Mouse (Mus musculus) liver, postnatal 0 days (tissue): ENCODE measurements around the gene Mettl25. TPM values are rescaled to one million over a fixed set of nuclear protein-coding genes. Genes with fewer than 3 reads are reported as not detected.

Experiments
- ATAC-seq: fragments of 200-750 bp; cut with Nextera tagmentation; 2 replicates; pipeline ENCODE4 v1.8.0; 2017; ENCODE audit warnings: mild to moderate bottlenecking, moderate library complexity
- DNase-seq: peaks from one replicate; pipeline ENCODE4 v3.0.0-alpha.2; 2016
- H3K27ac ChIP-seq: fragments of 300-500 bp; sonication (generic); 2 replicates; pipeline ENCODE4 v1.5.1; 2014; ENCODE audit warnings: antibody characterized with exemption, moderate library complexity, mild to moderate bottlenecking, low read depth
- H3K27me3 ChIP-seq: fragments of 300-500 bp; sonication (generic); 2 replicates; pipeline ENCODE4 v1.6.1; 2014; ENCODE audit warnings: low read length, control low read depth, mixed read lengths; ENCODE audit not compliant: insufficient read depth
- H3K36me3 ChIP-seq: fragments of 300-500 bp; sonication (generic); replicated peaks from 2 replicates; pipeline ENCODE4 v1.6.1; 2014; ENCODE audit warnings: mild to moderate bottlenecking, control low read depth, low read length, moderate library complexity, mixed read lengths; ENCODE audit not compliant: insufficient read depth
- H3K4me1 ChIP-seq: fragments of 300-500 bp; sonication (generic); 2 replicates; pipeline ENCODE4 v1.6.1; 2014; ENCODE audit warnings: antibody characterized with exemption, mild to moderate bottlenecking, control low read depth; ENCODE audit not compliant: insufficient read depth
- H3K4me2 ChIP-seq: fragments of 300-500 bp; sonication (generic); 2 replicates; pipeline ENCODE4 v1.6.1; 2014; ENCODE audit warnings: low read depth, mild to moderate bottlenecking, low read length, moderate library complexity, mixed read lengths
- H3K4me3 ChIP-seq: fragments of 300-500 bp; sonication (generic); 2 replicates; pipeline ENCODE4 v1.5.1; 2014; ENCODE audit warnings: low read depth, low read length
- H3K9ac ChIP-seq: fragments of 300-500 bp; sonication (generic); replicated peaks from 2 replicates; pipeline ENCODE4 v1.6.1; 2014; ENCODE audit warnings: mild to moderate bottlenecking, moderate library complexity
- H3K9me3 ChIP-seq: fragments of 300-500 bp; sonication (generic); 2 replicates; pipeline ENCODE4 v1.6.1; 2016; ENCODE audit warnings: mild to moderate bottlenecking, control low read depth, low read length, mixed read lengths
- CTCF ChIP-seq: sonication (generic); IDR thresholded peaks from 2 replicates; pipeline ENCODE4 v1.5.1; 2016; ENCODE audit warnings: antibody characterized with exemption, low read depth
- EP300 ChIP-seq: IDR thresholded peaks from 2 replicates; pipeline ENCODE4 v1.6.1; 2016; ENCODE audit warnings: antibody characterized with exemption, low read depth, mild to moderate bottlenecking
- WGBS: fragments of 180-500 bp; shearing (Covaris S2); extraction: QIAGEN DNeasy Blood & Tissue Kit; methylation state at CpG from one replicate; pipeline ENCODE4 v1.1.7; 2014; ENCODE audit not compliant: insufficient replicate concordance; 5-methylcytosine and 5-hydroxymethylcytosine counted together
- polyA plus RNA-seq: library from polyadenylated mRNA; unstranded; fragments of >200 nt; fragmentation: Nextera tagmentation; extraction: Ambion mirVana; gene quantifications from 2 replicates; pipeline ENCODE4 v1.2.1, GENCODE M21; 2015

Gene Mettl25
- polyA plus RNA-seq, 1 experiment from 2014 or later, result 3.9 TPM

DNA sequence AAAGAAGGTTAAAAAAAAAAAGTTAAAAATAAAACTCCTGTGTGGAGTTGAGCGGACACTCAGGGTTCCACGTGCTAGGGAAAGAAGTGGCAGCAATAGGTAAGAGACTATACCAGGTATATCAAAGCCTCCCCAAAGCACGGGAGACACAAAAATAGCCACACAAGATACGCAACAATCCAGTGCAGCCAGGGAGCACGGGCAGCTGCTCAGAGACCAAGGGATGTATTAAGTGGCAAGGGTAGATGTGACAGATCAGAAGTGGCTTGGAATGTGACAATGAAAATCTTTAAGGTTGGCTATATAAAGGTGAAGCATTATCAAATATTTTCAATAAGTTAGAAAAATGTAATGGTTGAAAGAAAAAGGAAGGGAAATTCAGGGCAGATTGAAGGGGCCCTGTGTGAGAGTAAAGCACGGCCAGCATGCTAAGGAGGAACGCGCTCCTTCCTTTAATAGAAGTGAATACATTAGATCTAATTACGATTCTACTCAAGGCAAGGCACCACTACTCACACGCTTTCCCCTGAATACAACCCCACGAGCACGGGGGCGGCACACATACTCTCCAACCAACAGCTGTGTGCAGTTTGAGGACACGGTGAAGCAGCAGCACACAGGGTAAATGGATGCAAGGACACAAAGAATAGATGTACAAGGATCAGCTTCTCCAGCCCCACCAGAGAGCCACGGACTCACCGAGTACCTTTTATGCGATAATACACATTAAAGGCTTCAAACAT is 52.3 kb downstream of the Mettl25 start:
- no peak overlapping the region for H3K9ac ChIP-seq
- no peaks in the 10 kb centered on the region for H3K9me3 ChIP-seq
- DNase-seq, result no peak
- H3K4me1 ChIP-seq, result no peaks in the 10 kb centered on the region
- ATAC-seq, result no peak
- 0 out of 2 replicates have a peak, but pooled peaks cover 4% of the 10 kb centered on the region for H3K36me3 ChIP-seq
- no peak for TF ChIP-seq EP300
- no peak for TF ChIP-seq CTCF
- H3K4me2 ChIP-seq, result no peak overlapping the region
- H3K27ac ChIP-seq, result no peak overlapping the region
- H3K27me3 ChIP-seq, result no peaks in the 10 kb centered on the region
- H3K4me3 ChIP-seq, result no peak overlapping the region
- 88% methylated on average over 17 of the region's 17 CpGs for WGBS

DNA sequence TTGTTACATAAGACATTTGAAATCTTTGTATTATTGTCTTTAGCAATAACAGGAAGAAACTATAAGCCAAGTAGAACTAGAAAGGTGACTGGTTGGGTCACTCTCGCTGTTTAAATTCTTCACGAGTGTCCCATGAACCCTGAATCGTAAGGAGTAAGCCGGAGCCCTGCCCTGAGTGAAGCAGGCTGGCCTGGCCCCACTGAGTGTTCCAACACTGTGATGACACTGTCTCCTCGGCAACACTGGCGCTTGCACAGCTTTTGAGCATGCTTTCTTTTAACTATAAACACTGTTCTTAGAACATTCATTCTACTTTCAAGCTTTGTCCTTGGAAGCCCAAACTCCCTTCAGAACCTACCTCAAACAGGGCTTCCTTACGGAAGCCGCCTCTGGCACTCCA is 57.4 kb downstream of the Mettl25 start:
- Histone ChIP-seq H3K4me1 (no peaks in the 10 kb centered on the region), H3K4me2 (no peak overlapping the region), H3K4me3 (no peak overlapping the region), H3K9ac (no peak overlapping the region), H3K27ac (no peak overlapping the region), H3K36me3 (0 out of 2 replicates have a peak, but pooled peaks cover 3% of the 10 kb centered on the region), H3K9me3 (no peaks in the 10 kb centered on the region), H3K27me3 (no peaks in the 10 kb centered on the region)
- TF ChIP-seq CTCF, result no peak
- TF ChIP-seq EP300, result no peak
- DNase-seq, result no peak
- no peak for ATAC-seq
- whole genome bisulfite sequencing, result 83% methylated on average over 8 of the region's 8 CpGs

DNA sequence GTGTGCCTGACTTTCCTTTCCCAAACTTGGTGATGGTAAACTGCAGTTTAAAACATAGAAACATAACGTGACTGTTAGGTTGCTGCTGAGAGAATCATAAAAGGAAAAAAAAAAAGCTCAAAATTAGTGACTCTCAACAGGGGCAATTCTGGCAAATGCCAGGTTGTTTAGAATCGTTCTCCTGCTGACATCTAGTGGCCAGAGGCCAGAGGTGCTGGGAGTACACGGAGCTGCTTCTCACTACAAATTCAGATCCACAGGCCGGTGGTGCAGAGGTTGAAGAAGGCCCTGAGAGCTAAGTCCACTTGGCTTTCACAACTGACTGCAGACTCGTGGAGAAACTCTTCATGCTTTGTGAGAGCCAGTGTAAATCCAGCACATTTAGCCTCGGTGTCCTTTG is 66.8 kb downstream of the Mettl25 start:
- H3K9ac ChIP-seq, result no peak overlapping the region
- no peak overlapping the region for H3K4me3 ChIP-seq
- no peak overlapping the region for H3K27ac ChIP-seq
- 18% methylated on average over 6 of the region's 6 CpGs for WGBS
- no peak overlapping the region for H3K4me2 ChIP-seq
- peak; percentile 80 for ATAC-seq
- no peaks in the 10 kb centered on the region for H3K27me3 ChIP-seq
- H3K4me1 ChIP-seq, result no peaks in the 10 kb centered on the region
- no peaks in the 10 kb centered on the region for H3K9me3 ChIP-seq
- no peaks in the 10 kb centered on the region for H3K36me3 ChIP-seq
- peak; percentile 62 for DNase-seq
- TF ChIP-seq EP300 (no peak), CTCF (peak; percentile 78)

DNA sequence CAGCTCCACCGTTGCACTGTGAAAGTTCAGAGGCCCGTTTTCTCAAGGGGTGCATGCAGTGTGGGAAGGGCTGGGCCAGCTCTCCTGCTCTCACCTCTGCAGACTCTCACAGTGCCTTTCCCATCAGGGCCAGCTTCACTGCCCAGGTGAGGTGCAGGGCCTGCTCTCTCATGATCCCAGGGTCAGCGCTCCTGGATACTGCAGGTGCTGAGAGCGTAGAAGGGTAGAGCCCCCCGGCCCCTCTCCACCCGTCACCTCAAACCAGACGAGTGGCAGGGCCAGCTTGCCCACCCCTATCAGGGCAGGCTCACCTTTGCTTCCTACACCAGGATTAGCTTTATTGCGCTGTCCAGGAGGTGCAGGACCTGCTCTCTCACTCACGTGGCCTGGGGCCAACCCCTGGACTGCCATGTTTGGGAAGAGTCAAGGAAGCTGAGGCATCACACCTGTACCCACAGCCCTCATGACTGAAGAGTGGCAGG is 68.3 kb downstream of the Mettl25 start:
- no peak for TF ChIP-seq CTCF
- no peak for TF ChIP-seq EP300
- no peaks in the 10 kb centered on the region for H3K27me3 ChIP-seq
- H3K36me3 ChIP-seq, result no peaks in the 10 kb centered on the region
- no peak overlapping the region for H3K9ac ChIP-seq
- ATAC-seq (no peak), DNase-seq (no peak)
- H3K4me3 ChIP-seq, result no peak overlapping the region
- H3K27ac ChIP-seq, result no peak overlapping the region
- H3K4me1 ChIP-seq, result no peaks in the 10 kb centered on the region
- H3K9me3 ChIP-seq, result no peaks in the 10 kb centered on the region
- no peak overlapping the region for H3K4me2 ChIP-seq
- WGBS, result 79% methylated on average over 9 of the region's 9 CpGs

DNA sequence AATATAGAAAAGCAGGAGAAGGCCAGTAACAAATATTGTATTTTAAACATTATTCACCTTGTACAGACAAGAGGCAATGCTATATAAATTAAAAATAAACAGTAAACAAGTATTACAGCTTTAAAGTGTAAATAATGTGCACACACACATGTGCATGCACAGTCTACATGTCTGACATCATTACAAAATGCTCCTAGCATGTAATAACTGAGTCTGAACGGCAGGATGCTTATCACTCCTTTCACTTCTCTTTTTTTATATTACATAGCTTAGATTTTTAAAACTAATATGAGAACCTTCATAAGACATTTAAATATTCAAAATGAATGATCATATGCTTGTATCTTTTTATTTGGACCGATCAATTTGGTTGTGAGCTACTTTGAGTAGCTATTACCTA is 77.2 kb downstream of the Mettl25 start:
- no peak overlapping the region for H3K9ac ChIP-seq
- H3K4me2 ChIP-seq, result no peak overlapping the region
- H3K4me1 ChIP-seq, result no peaks in the 10 kb centered on the region
- H3K4me3 ChIP-seq, result no peak overlapping the region
- H3K27me3 ChIP-seq, result no peaks in the 10 kb centered on the region
- no peak overlapping the region for H3K27ac ChIP-seq
- DNase-seq (no peak), ATAC-seq (no peak)
- 64% methylated on average over 2 of the region's 2 CpGs for WGBS
- H3K36me3 ChIP-seq, result no peaks in the 10 kb centered on the region
- TF ChIP-seq EP300, result no peak
- no peak for TF ChIP-seq CTCF
- no peaks in the 10 kb centered on the region for H3K9me3 ChIP-seq

DNA sequence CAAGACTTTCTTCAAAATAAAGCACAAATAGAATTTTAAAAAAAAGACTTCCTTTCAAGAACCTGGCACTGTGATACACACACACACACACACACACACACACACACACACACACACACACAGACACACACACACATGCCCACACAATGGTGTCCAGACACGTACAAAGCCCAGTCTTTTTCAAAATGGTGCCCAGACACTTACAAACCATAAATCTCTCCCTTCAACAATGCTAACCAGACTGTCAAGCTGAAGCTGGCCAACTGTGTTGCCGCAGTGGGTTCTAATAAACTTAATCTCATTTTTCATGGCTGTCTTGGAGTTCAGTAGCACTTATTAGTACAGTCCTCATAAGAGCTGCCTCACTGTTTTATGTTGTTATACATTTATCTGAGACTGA is 80.7 kb downstream of the Mettl25 start:
- no peaks in the 10 kb centered on the region for H3K4me1 ChIP-seq
- H3K4me2 ChIP-seq, result no peak overlapping the region
- H3K9ac ChIP-seq, result no peak overlapping the region
- ATAC-seq (no peak), DNase-seq (no peak)
- H3K27me3 ChIP-seq, result no peaks in the 10 kb centered on the region
- WGBS, result 52% methylated on average over 2 of the region's 2 CpGs
- H3K27ac ChIP-seq, result no peak overlapping the region
- TF ChIP-seq CTCF (no peak), EP300 (no peak)
- H3K9me3 ChIP-seq, result no peaks in the 10 kb centered on the region
- H3K36me3 ChIP-seq, result no peaks in the 10 kb centered on the region
- no peak overlapping the region for H3K4me3 ChIP-seq
